Mouse (Mus musculus): Measurements from ENCODE around the gene Plb1. TPM values are rescaled to one million over a fixed set of nuclear protein-coding genes. Genes with fewer than 3 reads are reported as not detected.

Gene Plb1
- polyA plus RNA-seq, 1 experiment from 2014 or later, result 1.4 TPM

DNA sequence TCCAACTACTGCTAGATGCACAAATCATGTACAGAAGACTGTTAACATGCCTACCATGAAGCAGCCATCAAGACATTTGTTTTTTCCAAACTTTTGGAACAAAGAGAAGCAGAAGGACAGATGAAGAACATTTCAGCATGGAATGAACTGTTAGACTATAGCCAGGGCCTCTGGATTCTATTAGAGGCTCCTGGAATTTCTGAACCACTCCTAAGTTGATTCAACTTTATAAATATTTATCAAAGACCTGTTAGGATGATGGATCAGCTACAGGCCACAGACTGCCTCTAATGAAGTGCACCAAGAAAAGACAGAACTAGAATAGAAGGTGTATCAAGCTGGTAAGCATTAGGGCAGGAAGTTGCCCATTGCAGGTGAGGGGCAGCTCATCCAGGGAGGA lies 156.1 kb downstream of the Plb1 start:
- H3K4me3 ChIP-seq (replicated peaks; ENCODE audit: low read length), result no peak overlapping the region
- H3K4me1 ChIP-seq (ENCODE audit: control insufficient read depth, insufficient read depth, low read length), result no peaks in the 10 kb centered on the region
- H3K27ac ChIP-seq (ENCODE audit: low read length), result peak overlapping the region; percentile 54; the same call in 1 of the 2 replicates
- no peaks in the 10 kb centered on the region for H3K27me3 ChIP-seq (ENCODE audit: control insufficient read depth, insufficient read depth, low read length)
- no peak overlapping the region for H3K4me2 ChIP-seq (ENCODE audit: low read depth, low read length)
- H3K9ac ChIP-seq (ENCODE audit: low read length), result no peak overlapping the region
- H3K9me3 ChIP-seq (replicated peaks; ENCODE audit: control insufficient read depth, low read length), result no peaks in the 10 kb centered on the region
- no peaks in the 10 kb centered on the region for H3K36me3 ChIP-seq (ENCODE audit: control insufficient read depth, insufficient read depth, low read length)
- peak; percentile 61; the same call in 1 of the 2 replicates for ATAC-seq (ENCODE audit: insufficient read depth, low FRiP score)

DNA sequence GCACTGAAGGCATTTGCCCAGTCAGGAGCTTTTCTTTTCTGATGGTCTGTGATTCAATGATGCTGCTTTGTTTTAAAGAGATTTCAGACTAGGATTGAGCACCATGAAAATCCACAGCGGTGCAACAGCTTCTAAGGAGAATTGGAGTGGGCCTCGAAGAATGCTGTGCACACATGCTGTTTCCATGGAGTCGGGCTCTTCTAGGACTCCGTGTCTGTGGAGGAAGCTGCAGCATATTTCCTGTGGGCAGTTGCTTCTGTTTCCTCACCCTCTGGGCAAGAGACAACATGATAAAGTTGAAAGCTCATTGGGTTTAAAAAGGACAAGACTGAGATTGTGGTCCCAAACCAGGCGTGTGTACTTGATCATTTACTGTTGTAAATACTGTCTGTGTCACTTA lies 157.8 kb downstream of the Plb1 start:
- WGBS, result 68% methylated on average over 5 of the region's 5 CpGs

DNA sequence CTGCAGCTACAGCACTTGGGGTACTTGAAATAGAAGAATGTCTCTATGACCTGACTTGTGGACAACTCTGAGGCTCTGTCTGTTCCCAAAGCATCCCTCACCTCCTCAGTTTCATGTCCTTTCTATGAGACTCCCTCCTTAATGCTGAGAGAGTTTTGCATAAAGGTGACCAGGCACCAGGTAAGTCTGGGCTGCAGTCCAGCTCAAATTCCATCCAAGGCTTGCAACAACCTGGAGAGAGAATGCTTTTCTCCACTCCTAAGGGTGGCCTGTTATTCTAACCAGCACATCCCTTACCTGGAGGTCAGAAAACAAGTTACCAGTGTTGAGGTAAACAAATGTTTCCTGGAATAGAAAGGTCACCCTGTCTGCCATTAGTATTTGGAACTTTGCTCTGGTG lies 159.8 kb downstream of the Plb1 start:
- Histone ChIP-seq H3K9me3 (replicated peaks; ENCODE audit: control insufficient read depth, low read length) (no peaks in the 10 kb centered on the region), H3K27ac (ENCODE audit: low read length) (no peak overlapping the region), H3K4me2 (ENCODE audit: low read depth, low read length) (no peak overlapping the region), H3K4me1 (ENCODE audit: control insufficient read depth, insufficient read depth, low read length) (no peaks in the 10 kb centered on the region), H3K27me3 (ENCODE audit: control insufficient read depth, insufficient read depth, low read length) (no peaks in the 10 kb centered on the region), H3K4me3 (replicated peaks; ENCODE audit: low read length) (no peak overlapping the region), H3K36me3 (ENCODE audit: control insufficient read depth, insufficient read depth, low read length) (no peaks in the 10 kb centered on the region), H3K9ac (ENCODE audit: low read length) (no peak overlapping the region)
- ATAC-seq (ENCODE audit: insufficient read depth, low FRiP score), result no peak

More for the DNA sequence above, 157.8 kb downstream of the Plb1 start:
- no peak for ATAC-seq (ENCODE audit: insufficient read depth, low FRiP score)
- Histone ChIP-seq H3K27me3 (ENCODE audit: control insufficient read depth, insufficient read depth, low read length) (no peaks in the 10 kb centered on the region), H3K9me3 (replicated peaks; ENCODE audit: control insufficient read depth, low read length) (no peaks in the 10 kb centered on the region), H3K4me2 (ENCODE audit: low read depth, low read length) (no peak overlapping the region), H3K27ac (ENCODE audit: low read length) (no peak overlapping the region), H3K36me3 (ENCODE audit: control insufficient read depth, insufficient read depth, low read length) (no peaks in the 10 kb centered on the region), H3K9ac (ENCODE audit: low read length) (no peak overlapping the region), H3K4me3 (replicated peaks; ENCODE audit: low read length) (no peak overlapping the region), H3K4me1 (ENCODE audit: control insufficient read depth, insufficient read depth, low read length) (no peaks in the 10 kb centered on the region)

DNA sequence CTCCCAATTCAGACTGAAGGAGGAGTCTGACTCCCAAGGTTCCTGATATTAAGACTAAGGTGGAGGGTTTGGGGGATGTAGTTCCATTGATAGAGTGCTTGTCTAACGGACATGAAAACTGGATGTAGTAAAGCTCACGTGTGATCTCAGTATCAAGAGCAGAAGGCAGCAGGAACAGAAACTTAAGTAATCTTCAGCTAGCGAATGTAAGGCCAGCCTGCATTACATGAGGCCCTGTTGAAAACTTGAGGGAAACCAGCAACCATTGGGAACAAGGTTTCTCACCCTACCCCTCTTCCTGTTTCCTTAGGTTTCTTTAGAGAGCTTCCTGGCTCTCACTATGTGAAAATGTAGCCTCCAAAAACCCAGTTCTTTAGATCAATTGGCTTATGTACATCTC lies 162.1 kb downstream of the Plb1 start:
- Histone ChIP-seq H3K4me2 (ENCODE audit: low read depth, low read length) (no peak overlapping the region), H3K27me3 (ENCODE audit: control insufficient read depth, insufficient read depth, low read length) (no peaks in the 10 kb centered on the region), H3K9ac (ENCODE audit: low read length) (no peak overlapping the region), H3K4me3 (replicated peaks; ENCODE audit: low read length) (no peak overlapping the region), H3K4me1 (ENCODE audit: control insufficient read depth, insufficient read depth, low read length) (peaks cover 10% of the 10 kb centered on the region; the same call in 1 of the 2 replicates), H3K27ac (ENCODE audit: low read length) (no peak overlapping the region), H3K9me3 (replicated peaks; ENCODE audit: control insufficient read depth, low read length) (no peaks in the 10 kb centered on the region), H3K36me3 (ENCODE audit: control insufficient read depth, insufficient read depth, low read length) (no peaks in the 10 kb centered on the region)
- no peak for ATAC-seq (ENCODE audit: insufficient read depth, low FRiP score)
- WGBS, result 67% methylated on average over 3 of the region's 3 CpGs

DNA sequence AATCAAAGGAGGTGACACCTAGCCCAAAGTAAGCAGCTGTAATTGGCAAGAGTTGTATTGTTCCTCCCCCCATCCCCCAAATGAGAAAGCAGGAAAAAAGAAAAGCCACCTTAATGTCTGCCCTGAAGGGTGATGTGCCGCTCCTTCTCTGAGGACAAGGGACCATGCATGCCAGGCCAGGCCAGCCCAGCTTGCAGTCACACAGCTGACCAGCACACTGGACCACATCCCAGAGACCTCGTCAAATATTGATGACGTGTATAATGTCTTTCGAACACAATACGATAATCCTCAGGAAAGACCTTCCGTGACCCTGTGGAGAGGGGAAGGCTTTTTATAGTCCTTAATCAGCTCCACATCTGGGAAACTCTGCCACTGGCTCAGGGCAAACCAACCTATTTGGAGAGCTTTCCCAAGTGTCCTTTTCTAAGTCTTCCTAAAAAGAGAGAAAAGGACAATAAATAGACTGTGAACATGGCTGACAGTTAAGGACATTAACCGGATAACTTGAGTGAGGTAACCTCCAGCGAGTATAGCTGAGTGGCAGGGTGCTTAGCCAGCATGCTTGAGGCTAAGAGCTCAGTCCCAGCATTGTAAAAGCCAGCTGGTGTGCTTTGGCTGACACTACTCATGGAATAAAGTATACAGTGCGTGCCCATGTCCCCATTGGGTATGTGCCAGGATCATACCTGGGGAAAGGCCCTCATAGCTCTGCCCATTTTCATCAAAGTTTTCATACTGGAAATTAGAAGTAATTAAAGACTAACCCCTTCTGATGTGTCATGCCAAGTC lies 162.8 kb downstream of the Plb1 start:
- WGBS, result 63% methylated on average over 9 of the region's 9 CpGs
- Histone ChIP-seq H3K36me3 (ENCODE audit: control insufficient read depth, insufficient read depth, low read length) (no peaks in the 10 kb centered on the region), H3K4me1 (ENCODE audit: control insufficient read depth, insufficient read depth, low read length) (peaks cover 12% of the 10 kb centered on the region), H3K27me3 (ENCODE audit: control insufficient read depth, insufficient read depth, low read length) (no peaks in the 10 kb centered on the region), H3K9me3 (replicated peaks; ENCODE audit: control insufficient read depth, low read length) (no peaks in the 10 kb centered on the region), H3K4me2 (ENCODE audit: low read depth, low read length) (no peak overlapping the region), H3K27ac (ENCODE audit: low read length) (no peak overlapping the region), H3K9ac (ENCODE audit: low read length) (no peak overlapping the region), H3K4me3 (replicated peaks; ENCODE audit: low read length) (no peak overlapping the region)
- ATAC-seq (ENCODE audit: insufficient read depth, low FRiP score), result no peak

DNA sequence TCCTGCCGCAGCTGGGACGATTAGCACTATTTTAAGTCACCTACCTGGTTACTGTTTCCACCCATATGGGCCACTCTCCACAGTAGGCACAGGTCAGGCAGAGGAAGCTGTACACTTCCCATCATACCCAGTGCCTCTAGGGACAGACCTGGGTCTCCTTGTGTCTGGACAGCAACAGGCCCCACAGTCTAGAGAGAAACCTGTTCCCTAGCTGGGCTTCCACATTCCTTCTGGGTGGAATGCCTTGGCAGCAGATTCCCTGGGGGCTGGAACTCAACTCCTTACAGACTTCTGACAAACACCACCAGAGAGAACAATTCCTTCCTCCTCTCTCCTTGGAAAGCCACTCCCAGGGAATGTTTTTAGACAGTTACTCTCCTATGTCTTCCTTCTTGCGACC lies 165.2 kb downstream of the Plb1 start:
- Histone ChIP-seq H3K9me3 (replicated peaks; ENCODE audit: control insufficient read depth, low read length) (no peaks in the 10 kb centered on the region), H3K4me3 (replicated peaks; ENCODE audit: low read length) (no peak overlapping the region), H3K9ac (ENCODE audit: low read length) (no peak overlapping the region), H3K27me3 (ENCODE audit: control insufficient read depth, insufficient read depth, low read length) (no peaks in the 10 kb centered on the region), H3K4me1 (ENCODE audit: control insufficient read depth, insufficient read depth, low read length) (peaks cover 31% of the 10 kb centered on the region), H3K27ac (ENCODE audit: low read length) (peak overlapping the region; percentile 55), H3K36me3 (ENCODE audit: control insufficient read depth, insufficient read depth, low read length) (no peaks in the 10 kb centered on the region), H3K4me2 (ENCODE audit: low read depth, low read length) (no peak overlapping the region)
- no peak for ATAC-seq (ENCODE audit: insufficient read depth, low FRiP score)
- 49% methylated on average over 3 of the region's 3 CpGs for WGBS

DNA sequence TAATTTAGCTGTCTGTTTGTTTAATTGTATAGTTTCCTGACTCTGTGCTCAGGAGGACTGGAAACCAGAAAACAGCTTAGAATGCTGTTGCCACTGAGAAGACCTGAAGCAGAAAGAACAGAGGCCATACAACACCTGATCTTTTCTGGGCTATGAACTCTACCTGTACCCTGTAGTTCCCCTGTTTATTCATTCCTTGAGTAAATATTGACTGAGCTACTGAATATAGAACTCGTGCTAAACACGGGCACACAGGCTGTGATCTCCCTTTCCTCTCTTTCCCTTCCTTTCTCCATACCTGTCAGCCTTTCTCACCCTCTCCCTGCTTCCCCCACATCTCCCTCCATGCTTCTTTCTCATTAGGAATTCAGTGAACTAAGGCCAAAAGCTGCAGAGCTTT lies 168.4 kb downstream of the Plb1 start:
- no peaks in the 10 kb centered on the region for H3K27me3 ChIP-seq (ENCODE audit: control insufficient read depth, insufficient read depth, low read length)
- peak; percentile 57; the same call in 1 of the 2 replicates for ATAC-seq (ENCODE audit: insufficient read depth, low FRiP score)
- peaks cover 46% of the 10 kb centered on the region for H3K4me1 ChIP-seq (ENCODE audit: control insufficient read depth, insufficient read depth, low read length)
- no peak overlapping the region for H3K9ac ChIP-seq (ENCODE audit: low read length)
- no peak overlapping the region for H3K4me2 ChIP-seq (ENCODE audit: low read depth, low read length)
- H3K4me3 ChIP-seq (replicated peaks; ENCODE audit: low read length), result no peak overlapping the region
- WGBS, result 40% methylated on average over 2 of the region's 2 CpGs
- no peaks in the 10 kb centered on the region for H3K9me3 ChIP-seq (replicated peaks; ENCODE audit: control insufficient read depth, low read length)
- no peaks in the 10 kb centered on the region for H3K36me3 ChIP-seq (ENCODE audit: control insufficient read depth, insufficient read depth, low read length)
- H3K27ac ChIP-seq (ENCODE audit: low read length), result peak overlapping the region; percentile 76

DNA sequence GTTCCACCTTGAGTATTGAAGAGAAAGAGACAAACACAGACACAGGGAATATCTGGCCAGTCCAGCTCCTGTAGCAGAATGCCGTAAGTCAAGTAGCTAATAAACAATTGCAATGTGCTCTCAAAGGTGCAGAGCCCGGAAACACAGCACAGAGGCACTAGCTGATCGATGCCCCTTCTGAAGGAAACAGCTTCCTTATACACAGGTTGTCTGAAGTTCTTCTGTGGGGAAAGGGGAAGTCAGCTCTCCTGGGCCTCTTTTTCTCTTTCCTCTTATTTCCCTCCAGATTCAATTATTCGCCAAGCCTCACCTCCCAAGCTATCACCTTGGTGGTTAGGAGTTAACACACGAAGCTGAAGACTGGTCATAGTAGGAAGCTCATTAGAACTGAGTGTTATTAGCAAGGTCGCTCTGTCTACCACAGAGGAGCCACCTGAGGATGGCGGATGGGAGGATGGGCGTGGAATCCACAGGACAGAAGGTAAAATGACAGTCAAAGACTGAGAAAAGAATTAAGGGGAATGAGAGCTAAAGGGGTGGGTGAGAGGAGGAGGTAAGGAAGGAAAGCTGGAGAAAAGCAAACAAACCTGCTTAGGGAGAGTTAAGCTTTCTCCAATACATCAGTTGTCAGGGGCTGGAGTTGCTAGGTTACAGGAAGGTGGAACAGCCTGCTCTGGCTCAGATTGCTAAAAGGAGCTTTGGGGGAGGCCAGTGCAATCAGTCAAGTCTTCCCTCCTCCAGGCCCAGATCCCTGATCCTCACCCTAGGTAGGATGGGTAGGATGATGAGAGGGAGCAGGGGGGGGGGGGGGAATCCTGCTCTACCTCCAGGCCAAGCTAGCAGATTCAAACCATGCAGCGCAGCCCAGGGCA lies 170.8 kb downstream of the Plb1 start:
- WGBS, result 37% methylated on average over 9 of the region's 9 CpGs

DNA sequence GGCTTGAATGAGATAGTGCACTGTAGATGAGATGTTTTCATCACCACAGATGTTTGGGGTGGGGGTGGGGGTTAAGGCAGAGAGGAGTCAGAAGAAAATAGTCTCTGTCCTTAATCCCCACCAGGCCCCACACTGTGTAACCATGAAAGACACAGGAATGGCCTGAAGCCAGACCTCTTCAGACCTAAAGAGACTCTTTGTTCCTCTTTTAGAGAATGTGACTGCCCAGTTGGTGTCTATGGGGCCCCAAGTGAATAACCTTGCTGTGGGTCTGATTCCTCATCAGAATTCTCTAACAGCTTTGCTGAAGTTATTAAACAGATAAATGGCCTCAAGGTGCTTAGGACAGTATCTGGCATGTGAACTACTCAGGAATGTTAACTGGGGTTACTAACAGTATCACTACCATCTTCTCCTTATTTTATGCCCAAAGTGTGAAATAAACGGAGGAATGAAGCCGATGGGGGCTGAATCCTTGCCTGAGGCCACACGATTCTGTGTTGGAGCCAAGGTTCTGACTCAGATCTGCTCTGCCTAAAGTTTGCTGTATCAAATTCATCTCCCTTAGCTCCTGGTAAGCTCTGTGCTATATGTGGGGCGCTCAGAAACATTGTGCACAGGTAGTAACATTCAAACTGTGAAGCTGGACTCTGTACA lies 172.8 kb downstream of the Plb1 start:
- no peak for ATAC-seq (ENCODE audit: insufficient read depth, low FRiP score)
- Histone ChIP-seq H3K27ac (ENCODE audit: low read length) (no peak overlapping the region), H3K4me1 (ENCODE audit: control insufficient read depth, insufficient read depth, low read length) (peaks cover 34% of the 10 kb centered on the region), H3K4me3 (replicated peaks; ENCODE audit: low read length) (no peak overlapping the region), H3K9me3 (replicated peaks; ENCODE audit: control insufficient read depth, low read length) (no peaks in the 10 kb centered on the region), H3K9ac (ENCODE audit: low read length) (no peak overlapping the region), H3K4me2 (ENCODE audit: low read depth, low read length) (no peak overlapping the region), H3K27me3 (ENCODE audit: control insufficient read depth, insufficient read depth, low read length) (no peaks in the 10 kb centered on the region), H3K36me3 (ENCODE audit: control insufficient read depth, insufficient read depth, low read length) (no peaks in the 10 kb centered on the region)
- WGBS, result 62% methylated on average over 4 of the region's 4 CpGs

More for the DNA sequence above, 170.8 kb downstream of the Plb1 start:
- Histone ChIP-seq H3K9ac (ENCODE audit: low read length) (0 out of 2 replicates have a peak overlapping the region, but pooled peaks have one; percentile 7), H3K4me2 (ENCODE audit: low read depth, low read length) (no peak overlapping the region), H3K27me3 (ENCODE audit: control insufficient read depth, insufficient read depth, low read length) (no peaks in the 10 kb centered on the region), H3K9me3 (replicated peaks; ENCODE audit: control insufficient read depth, low read length) (no peaks in the 10 kb centered on the region), H3K4me1 (ENCODE audit: control insufficient read depth, insufficient read depth, low read length) (peaks cover 37% of the 10 kb centered on the region), H3K36me3 (ENCODE audit: control insufficient read depth, insufficient read depth, low read length) (no peaks in the 10 kb centered on the region), H3K27ac (ENCODE audit: low read length) (peak overlapping the region; percentile 68), H3K4me3 (replicated peaks; ENCODE audit: low read length) (no peak overlapping the region)
- peak; percentile 64 for ATAC-seq (ENCODE audit: insufficient read depth, low FRiP score)
